Mouse (Mus musculus): ENCODE measurements at regions not wholly inside any gene's neighbourhood (a gene's known extent, or its start where the extent isn't known, plus 50 kb on each side); places are given as distances from the start of the nearest gene placed in this dataset.
"Not testable (repeated sequence)": the region's sequence is repeated elsewhere in the genome, so short reads cannot be mapped to it uniquely, and the experiment has no call there.

GRCm38 (mm10) chr1:112785135-112785681, 920.5 kb upstream of the Dsel start:
- no peak for DNase-seq (ENCODE audit: low spot score in 2 of 2)

GRCm38 (mm10) chr1:112779801-112780200, 915.1 kb upstream of the Dsel start:
- no peak for DNase-seq (ENCODE audit: low spot score in 2 of 2)

- no peak for DNase-seq (ENCODE audit: low spot score in 2 of 2)
These were observed 913.8 kb upstream of the Dsel start for GRCm38 (mm10) chr1:112778551-112778950.

GRCm38 (mm10) chr1:112750643-112751042, 885.9 kb upstream of the Dsel start:
- not testable (repeated sequence) for DNase-seq (ENCODE audit: low spot score in 2 of 2)

GRCm38 (mm10) chr1:112748497-112748896, 883.8 kb upstream of the Dsel start:
- DNase-seq (ENCODE audit: low spot score in 2 of 2), result no peak

- DNase-seq (ENCODE audit: low spot score in 2 of 2), result peak in 1 of 2 experiments; percentile 24
These were observed 839.2 kb upstream of the Dsel start for GRCm38 (mm10) chr1:112703939-112704338.

- DNase-seq (ENCODE audit: low spot score in 2 of 2), result no peak
These were observed 794.2 kb upstream of the Dsel start for GRCm38 (mm10) chr1:112658960-112659359.

GRCm38 (mm10) chr1:112638342-112638741, 773.6 kb upstream of the Dsel start:
- no peak for DNase-seq (ENCODE audit: low spot score in 2 of 2)

Data from layer of hippocampus, adult 18-20 months (tissue).